Comparison of ENCODE assay signal across 16 mouse cellular contexts in the genomic region with DNA sequence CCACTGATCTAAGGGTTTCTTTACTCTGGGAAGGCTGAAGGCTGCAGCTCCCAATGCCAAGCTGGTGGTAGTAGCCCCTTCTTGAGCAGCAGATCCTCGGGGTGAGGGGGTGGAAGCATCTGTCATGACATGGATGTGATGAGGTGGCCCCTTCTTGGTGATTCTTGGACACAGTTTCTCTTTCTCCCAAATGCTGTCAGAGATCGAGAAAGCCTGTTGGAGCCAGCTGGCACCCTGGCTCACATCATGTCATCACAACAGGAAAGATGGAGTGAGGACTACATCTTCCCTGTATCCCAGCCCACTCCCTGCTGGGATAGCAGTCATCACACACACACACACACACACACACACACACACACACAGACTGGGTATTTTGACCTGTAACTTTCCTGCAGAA.
DNase-seq lines count a peak whose midpoint lies in the region; ATAC-seq and TF ChIP-seq lines count a peak whose summit lies in the region.
"Had no signal": no experiment of that assay in that cellular context is flagged by ENCODE, and none has a peak within 500 bp of the region (broad histone marks: within the 10 kb centered on the region; RNA-seq: fewer than 3 reads in every experiment).

No protein-coding gene starts in this region.

- DNase-seq in forebrain, postnatal 0 days = no peak
- peak; percentile 73 for DNase-seq in left cerebral cortex, postnatal 4 days
- no peak for DNase-seq in left cerebral cortex, adult 11 months (ENCODE audit: low spot score)
- peak; percentile 51 for DNase-seq in brain, adult 2 months (ENCODE audit: low read depth, low spot score)
- peak; percentile 54 for DNase-seq in layer of hippocampus, adult 9-11 months
- no peak for DNase-seq in right cerebral cortex, postnatal 14 days
- no peak for DNase-seq in retina, embryonic 14.5 days (ENCODE audit: low spot score)
- DNase-seq: liver, postnatal 0 days; spleen, adult 18-20 months had no signal

- no peaks in the 10 kb centered on the region for H3K9me3 ChIP-seq in forebrain, postnatal 0 days (ENCODE audit: low read length)
- no peaks in the 10 kb centered on the region for H3K9me3 ChIP-seq in forebrain, embryonic 16.5 days (ENCODE audit: control insufficient read depth, low read length)
- H3K9me3 ChIP-seq: embryonic facial prominence, embryonic 15.5 days; hindbrain, embryonic 12.5 days; limb, embryonic 13.5 days; neural tube, embryonic 12.5 days had no signal

- H3K27ac ChIP-seq in forebrain, postnatal 0 days (ENCODE audit: low read depth, low read length) = no peak overlapping the region
- H3K27ac ChIP-seq in forebrain, embryonic 16.5 days (ENCODE audit: low read length) = no peak overlapping the region; the same call in 1 of the 2 replicates
- H3K27ac ChIP-seq: kidney, postnatal 0 days; limb, embryonic 13.5 days; neural tube, embryonic 12.5 days had no signal

- TF ChIP-seq CTCF in forebrain, postnatal 0 days (IDR thresholded peaks at IDR 0.05; ENCODE audit: low read depth) = no peak

- WGBS in forebrain, postnatal 0 days = 40% methylated on average over 2 of the region's 2 CpGs
- 24% methylated on average over 2 of the region's 2 CpGs for WGBS in forebrain, embryonic 16.5 days

- H3K9ac ChIP-seq in forebrain, postnatal 0 days = no peak overlapping the region
- no peak overlapping the region for H3K9ac ChIP-seq in forebrain, embryonic 16.5 days (replicated peaks; ENCODE audit: low read depth, low read length)
- H3K9ac ChIP-seq: embryonic facial prominence, embryonic 15.5 days; hindbrain, embryonic 12.5 days; limb, embryonic 13.5 days; liver, postnatal 0 days; neural tube, embryonic 12.5 days had no signal

- H3K36me3 ChIP-seq in forebrain, postnatal 0 days (ENCODE audit: insufficient read depth) = no peaks in the 10 kb centered on the region
- no peaks in the 10 kb centered on the region for H3K36me3 ChIP-seq in forebrain, embryonic 16.5 days (ENCODE audit: control insufficient read depth, insufficient read depth)
- H3K36me3 ChIP-seq: embryonic facial prominence, embryonic 15.5 days; hindbrain, embryonic 12.5 days; limb, embryonic 13.5 days; neural tube, embryonic 12.5 days had no signal

- H3K4me1 ChIP-seq in forebrain, postnatal 0 days (ENCODE audit: insufficient read depth) = 0 out of 2 replicates have a peak, but pooled peaks cover 6% of the 10 kb centered on the region
- H3K4me1 ChIP-seq in forebrain, embryonic 16.5 days (replicated peaks; ENCODE audit: control insufficient read depth, insufficient read depth, low read length) = peaks cover 17% of the 10 kb centered on the region

- no peak overlapping the region for H3K4me2 ChIP-seq in forebrain, postnatal 0 days (ENCODE audit: low read depth)
- H3K4me2 ChIP-seq in forebrain, embryonic 16.5 days (ENCODE audit: low read length) = no peak overlapping the region
- H3K4me2 ChIP-seq: embryonic facial prominence, embryonic 15.5 days; hindbrain, embryonic 12.5 days; limb, embryonic 13.5 days; neural tube, embryonic 12.5 days had no signal

- no peak overlapping the region for H3K4me3 ChIP-seq in forebrain, postnatal 0 days (ENCODE audit: low read depth, low read length)
- H3K4me3 ChIP-seq in forebrain, embryonic 16.5 days (replicated peaks; ENCODE audit: low read length) = no peak overlapping the region
- H3K4me3 ChIP-seq: embryonic facial prominence, embryonic 15.5 days; hindbrain, embryonic 12.5 days; limb, embryonic 13.5 days; neural tube, embryonic 12.5 days had no signal

- no peaks in the 10 kb centered on the region for H3K27me3 ChIP-seq in forebrain, postnatal 0 days (ENCODE audit: insufficient read depth, low read length)
- no peaks in the 10 kb centered on the region for H3K27me3 ChIP-seq in forebrain, embryonic 16.5 days (replicated peaks; ENCODE audit: control insufficient read depth, insufficient read depth, low read length)
- H3K27me3 ChIP-seq: embryonic facial prominence, embryonic 15.5 days; hindbrain, embryonic 12.5 days; limb, embryonic 13.5 days; neural tube, embryonic 12.5 days had no signal

- peak; percentile 21; the same call in 1 of the 2 replicates for ATAC-seq in forebrain, postnatal 0 days
- no peak for ATAC-seq in forebrain, embryonic 16.5 days
- ATAC-seq: intestine, postnatal 0 days; liver, postnatal 0 days had no signal

- intact Hi-C loops in left cerebral cortex, postnatal 4 days (cut with DNase I) = no loop called here

Comparison
In these comparisons a context has a peak if more than half of its experiments do, and no peak if none do; other contexts are left out.
1. DNase-seq: peak in left cerebral cortex, postnatal 4 days (single experiment), brain, adult 2 months (single experiment) and layer of hippocampus, adult 9-11 months (single experiment); none in forebrain, postnatal 0 days (single experiment), left cerebral cortex, adult 11 months (single experiment), right cerebral cortex, postnatal 14 days (single experiment) and retina, embryonic 14.5 days (single experiment).